Mouse (Mus musculus) ES-E14 (cell line): Measurements from ENCODE around the gene B4galt2. TPM values are rescaled to one million over a fixed set of nuclear protein-coding genes. Genes with fewer than 3 reads are reported as not detected.
A peak's percentile ranks its signal among the peaks of the same experiment; 100 is the strongest.

Experiments
- DNase-seq: peaks from one replicate; pipeline ENCODE4 v3.0.0-alpha.2; 2013; ENCODE audit warnings: low read depth, low spot score
- H3K27ac ChIP-seq: 2 replicates; pipeline ENCODE4 v1.5.1; 2012; ENCODE audit warnings: low read depth, mild to moderate bottlenecking, low read length, moderate library complexity, mixed read lengths; ENCODE audit not compliant: poor library complexity, insufficient read depth, severe bottlenecking
- H3K36me3 ChIP-seq: 2 replicates; pipeline ENCODE4 v1.6.1; 2012; ENCODE audit warnings: mild to moderate bottlenecking, low read length, moderate library complexity, mixed read lengths; ENCODE audit not compliant: control insufficient read depth, poor library complexity, insufficient read depth, severe bottlenecking
- H3K4me1 ChIP-seq, 2 experiments: fragments of 150-350 bp in 1 of 2; sonication (generic) in 1 of 2; 2 replicates each; pipeline ENCODE4 v1.6.1; 2012; ENCODE audit warnings: low read length in 2 of 2, mild to moderate bottlenecking in 1 of 2, mixed read lengths in 1 of 2; ENCODE audit not compliant: control insufficient read depth in 2 of 2, insufficient read depth in 2 of 2, poor library complexity in 1 of 2
- H3K4me3 ChIP-seq, 2 experiments: fragments of 150-350 bp in 1 of 2; sonication (generic) in 1 of 2; 2 replicates each; pipeline ENCODE4 v1.5.1; 2012; ENCODE audit warnings: low read length in 2 of 2, low read depth in 1 of 2, mild to moderate bottlenecking in 1 of 2, mixed read lengths in 1 of 2; ENCODE audit not compliant: insufficient read depth in 1 of 2, poor library complexity in 1 of 2, severe bottlenecking in 1 of 2
- H3K9ac ChIP-seq: 2 replicates; pipeline ENCODE4 v1.6.1; 2012; ENCODE audit warnings: low read depth, mild to moderate bottlenecking, low read length, mixed read lengths; ENCODE audit not compliant: poor library complexity, insufficient read depth, severe bottlenecking
- H3K9me3 ChIP-seq: fragments of 150-350 bp; sonication (generic); 2 replicates; pipeline ENCODE4 v1.6.1; 2012; ENCODE audit warnings: low read depth, mild to moderate bottlenecking, low read length; ENCODE audit not compliant: control insufficient read depth, insufficient read depth
- CHD2 ChIP-seq: IDR thresholded peaks from 2 replicates; pipeline ENCODE4 v1.6.1; 2014; ENCODE audit warnings: mild to moderate bottlenecking, low read depth, low read length, inconsistent platforms
- HCFC1 ChIP-seq: IDR thresholded peaks from 2 replicates; pipeline ENCODE4 v1.6.1; 2012; ENCODE audit warnings: low read length, inconsistent platforms, borderline replicate concordance; ENCODE audit not compliant: insufficient read depth
- MAFK ChIP-seq: IDR thresholded peaks from 2 replicates; pipeline ENCODE4 v1.6.1; 2014; ENCODE audit warnings: mild to moderate bottlenecking, low read depth, low read length, inconsistent platforms; ENCODE audit not compliant: insufficient read depth
- ZC3H11A ChIP-seq: IDR thresholded peaks from 2 replicates; pipeline ENCODE4 v1.6.1; 2012; ENCODE audit warnings: low read depth, mild to moderate bottlenecking, inconsistent platforms, low read length, borderline replicate concordance
- ZNF384 ChIP-seq: IDR thresholded peaks from 2 replicates; pipeline ENCODE4 v1.6.1; 2012; ENCODE audit warnings: low read depth, low read length, inconsistent platforms
- in situ Hi-C, 2 experiments: fragments of 600-800 bp; cut with MboI; formaldehyde crosslinking; loops; one replicate each; pipeline ENCODE4 v1.15.1; 2025; ENCODE audit warnings: low sequenced_read_pairs in 2 of 2, inconsistent platforms in 1 of 2; ENCODE audit not compliant: unreplicated experiment in 2 of 2
- total RNA-seq: library from RNA; depleted of rRNA; stranded (reverse); fragments of 300-350 nt; gene quantifications from 2 replicates; pipeline ENCODE4 v1.2.3, GENCODE M21; 2012; rRNA removed

Gene B4galt2
- total RNA-seq, 1 experiment, result 11.2 TPM

DNA sequence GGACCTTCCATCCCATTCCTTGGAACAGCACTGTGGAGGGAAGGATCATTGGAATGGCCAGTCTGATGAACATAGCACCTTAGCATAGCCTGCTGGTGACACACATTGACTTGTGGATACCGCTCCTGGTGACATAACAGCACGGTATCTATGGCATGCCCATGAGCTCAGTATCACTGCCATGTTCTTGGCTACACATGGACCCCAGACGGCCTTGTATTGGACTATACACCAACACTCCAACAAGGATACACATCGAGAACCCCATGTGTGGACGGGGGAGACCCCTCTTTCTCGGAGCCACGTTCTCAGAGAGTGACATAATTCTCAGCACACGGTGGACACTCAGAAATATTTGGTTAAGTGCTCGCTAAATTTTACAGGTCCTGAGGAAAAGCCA lies 52.5 kb downstream of the B4galt2 start:
- no peaks in the 10 kb centered on the region for H3K9me3 ChIP-seq
- no peak overlapping the region for H3K4me3 ChIP-seq
- H3K27ac ChIP-seq, result no peak overlapping the region
- no peaks in the 10 kb centered on the region for H3K36me3 ChIP-seq
- H3K4me1 ChIP-seq, result peaks cover 0 to 13% of the 10 kb centered on the region in 2 experiments; a peak in 1 of 4 replicates
- TF ChIP-seq ZC3H11A, result no peak
- no peak for TF ChIP-seq HCFC1
- TF ChIP-seq ZNF384, result no peak
- TF ChIP-seq CHD2, result no peak
- TF ChIP-seq MAFK, result no peak
- in situ Hi-C loops, result loop anchor here (5.0 to 25.0 kb wide), 2 partner anchors 246 to 256 kb away; no protein-coding TSS in a partner anchor
- H3K9ac ChIP-seq, result no peak overlapping the region
- no peak for DNase-seq

DNA sequence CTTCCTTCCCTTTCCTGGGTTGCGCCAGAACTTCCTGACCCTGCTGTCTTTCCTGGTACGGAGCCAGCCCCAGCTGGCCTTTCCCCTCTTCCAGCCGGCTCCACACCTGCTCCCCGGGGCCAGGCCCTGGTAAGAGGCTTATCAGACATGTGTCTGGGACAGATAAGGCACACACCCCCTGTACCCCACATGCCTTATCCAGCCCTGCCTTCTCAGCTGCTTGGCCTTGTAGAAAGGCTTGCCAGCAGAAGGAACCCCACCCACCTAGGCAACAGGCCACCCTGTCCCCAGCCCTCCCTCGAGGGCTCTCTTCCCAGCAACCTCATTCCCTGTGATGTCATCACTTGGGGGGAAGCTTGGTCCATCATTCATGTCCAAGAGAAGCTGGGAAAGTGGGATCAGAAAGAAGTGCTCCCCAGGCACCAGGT lies 53.1 kb downstream of the B4galt2 start:
- Histone ChIP-seq H3K27ac (no peak overlapping the region), H3K4me1 (peaks cover 0 to 13% of the 10 kb centered on the region in 2 experiments; a peak in 1 of 4 replicates), H3K9me3 (no peaks in the 10 kb centered on the region), H3K4me3 (no peak overlapping the region), H3K9ac (no peak overlapping the region; the same call in 1 of the 2 replicates), H3K36me3 (no peaks in the 10 kb centered on the region)
- no peak for DNase-seq
- TF ChIP-seq MAFK (no peak), CHD2 (no peak), ZNF384 (no peak), ZC3H11A (no peak), HCFC1 (no peak)
- in situ Hi-C loops, result loop anchor here (5.0 to 25.0 kb wide), 2 partner anchors 247 to 257 kb away; no protein-coding TSS in a partner anchor

DNA sequence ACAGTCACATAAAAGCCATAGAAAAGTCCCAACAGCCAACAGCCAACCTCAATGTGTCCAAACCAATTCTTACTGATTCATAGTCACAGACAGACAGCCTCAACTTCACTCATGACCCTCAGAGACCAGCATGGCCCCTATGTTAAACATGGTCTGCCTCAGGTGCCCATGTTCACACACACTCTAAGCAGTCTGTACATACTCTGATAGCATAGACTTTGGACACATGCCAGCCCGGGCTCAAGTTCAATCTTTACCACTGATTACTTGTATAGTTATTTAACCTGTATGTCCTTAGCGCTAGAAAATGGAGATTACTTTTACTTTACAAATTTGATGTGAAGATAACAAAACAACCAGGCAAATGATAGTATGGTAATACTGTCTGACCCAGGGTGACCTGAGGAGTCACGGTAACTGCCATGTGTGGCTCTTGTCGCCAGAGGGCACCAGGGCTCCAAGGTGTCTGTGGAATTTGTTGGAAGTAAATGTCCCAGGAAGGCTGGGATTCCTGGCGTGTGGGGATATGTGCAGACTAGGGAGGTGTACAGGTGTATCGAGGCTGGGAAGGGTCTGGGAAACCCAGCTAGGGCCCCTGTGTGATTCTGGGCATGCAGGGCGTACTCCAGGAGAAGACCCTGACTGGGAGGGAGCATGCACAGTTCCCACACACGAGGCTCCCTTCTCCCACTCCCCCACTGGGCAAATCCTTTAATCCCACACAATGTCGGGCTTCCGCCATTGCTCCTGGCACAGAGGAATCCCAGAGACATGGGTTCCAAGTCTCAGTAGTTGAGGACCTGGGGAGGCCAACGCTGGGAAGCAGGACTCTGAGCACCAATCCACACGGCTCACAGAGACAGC lies 53.8 kb downstream of the B4galt2 start:
- TF ChIP-seq ZC3H11A (peak; percentile 76), HCFC1 (no peak), CHD2 (no peak)
- H3K27ac ChIP-seq, result peak overlapping the region; percentile 17; the same call in 1 of the 2 replicates
- H3K9ac ChIP-seq, result no peak overlapping the region; the same call in 1 of the 2 replicates
- in situ Hi-C loops, result loop anchor here (5.0 to 25.0 kb wide), 2 partner anchors 248 to 258 kb away; no protein-coding TSS in a partner anchor
- H3K4me1 ChIP-seq, result peaks cover 0 to 12% of the 10 kb centered on the region in 2 experiments; a peak in 1 of 4 replicates
- no peak overlapping the region for H3K4me3 ChIP-seq
- no peaks in the 10 kb centered on the region for H3K36me3 ChIP-seq
- peak; percentile 56 for DNase-seq
- no peaks in the 10 kb centered on the region for H3K9me3 ChIP-seq

DNA sequence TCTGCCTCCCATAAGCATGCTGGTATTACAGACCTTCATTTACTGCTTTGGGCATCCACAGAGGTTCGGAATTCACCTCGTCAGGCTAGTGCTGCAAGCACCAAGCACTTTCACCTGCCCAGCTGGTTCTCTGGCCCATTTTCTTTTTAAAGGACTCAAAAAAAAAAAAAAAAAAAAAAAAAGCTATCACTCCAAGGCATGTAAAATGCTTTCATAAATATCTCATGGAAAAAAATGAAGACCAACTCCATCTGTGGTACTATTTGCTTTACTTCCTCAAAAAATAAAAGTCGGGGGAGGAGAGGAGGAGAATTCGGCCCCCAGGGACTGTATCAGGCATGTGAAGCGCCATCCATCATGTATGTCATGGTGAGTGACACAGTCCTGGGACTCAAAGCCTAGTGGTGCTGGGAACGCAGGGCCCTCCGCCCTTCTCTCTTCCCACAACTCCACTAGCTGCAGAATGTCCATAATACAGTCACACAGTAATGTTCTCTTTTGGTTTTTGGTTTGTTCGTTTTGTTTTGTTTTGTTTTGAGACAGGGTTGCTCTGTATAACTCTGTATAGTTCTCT lies 54.6 kb downstream of the B4galt2 start:
- Histone ChIP-seq H3K9me3 (no peaks in the 10 kb centered on the region), H3K36me3 (no peaks in the 10 kb centered on the region), H3K4me3 (no peak overlapping the region), H3K9ac (no peak overlapping the region), H3K4me1 (peaks cover 0 to 9% of the 10 kb centered on the region in 2 experiments; a peak in 1 of 4 replicates), H3K27ac (no peak overlapping the region; the same call in 1 of the 2 replicates)
- in situ Hi-C loops, result loop anchor here in 1 of 2 experiments (25.0 kb wide), 1 partner anchor 259 kb away; no protein-coding TSS in a partner anchor
- no peak for DNase-seq
- TF ChIP-seq CHD2 (no peak), HCFC1 (no peak), ZNF384 (no peak), MAFK (no peak), ZC3H11A (no peak)

Other genes with a start within 250 kb of the B4galt2 start
- 53.6 and 55.5 TPM in 2 replicates for gene Dmap1, start 201.2 kb downstream of the B4galt2 start, total RNA-seq
- gene Gm12845, start 159.1 kb downstream of the B4galt2 start, total RNA-seq, result not detected in 2 replicates
- 0.53 and 0.76 TPM in 2 replicates for gene Klf17, start 117.8 kb downstream of the B4galt2 start, total RNA-seq
- 6.9 and 23.5 TPM in 2 replicates for gene Slc6a9, start 49.0 kb downstream of the B4galt2 start, total RNA-seq
- gene Ccdc24, start 10.9 kb downstream of the B4galt2 start, total RNA-seq, result 1.0 and 3.1 TPM in 2 replicates
- gene Atp6v0b, start 3.8 kb upstream of the B4galt2 start, total RNA-seq, result 267 and 398 TPM in 2 replicates
- gene Dph2, start 8.5 kb upstream of the B4galt2 start, total RNA-seq, result 25.1 and 36.1 TPM in 2 replicates
- 50.2 and 53.6 TPM in 2 replicates for gene Ipo13, start 31.5 kb upstream of the B4galt2 start, total RNA-seq
- gene Artn, start 46.3 kb upstream of the B4galt2 start, total RNA-seq, result 0.94 and 1.8 TPM in 2 replicates